Mouse (Mus musculus) thymus, adult 2 months (tissue): Measurements from ENCODE around the gene Schip1.

Experiments
- CTCF ChIP-seq: fragments of 200-500 bp; IDR thresholded peaks from 2 replicates; pipeline ENCODE4 v1.5.1; 2012; ENCODE audit warnings: mild to moderate bottlenecking, control low read depth, low read length, moderate library complexity, borderline replicate concordance; ENCODE audit not compliant: control insufficient read depth, poor library complexity, insufficient read depth; ENCODE audit errors: extremely low read depth
- POLR2A ChIP-seq: fragments of 200-500 bp; IDR thresholded peaks from 2 replicates; pipeline ENCODE4 v1.6.1; 2012; ENCODE audit warnings: mild to moderate bottlenecking, low read length, control low read depth, moderate library complexity; ENCODE audit not compliant: control insufficient read depth, poor library complexity, insufficient read depth; ENCODE audit errors: extremely low read depth

GRCm38 (mm10) chr3:68105081-68105685, 40.6 kb downstream of the Schip1 start:
- no peak for TF ChIP-seq CTCF
- TF ChIP-seq POLR2A = no peak
